Mouse (Mus musculus) heart, postnatal 0 days (tissue): ENCODE measurements around the gene Gm45261. TPM values are rescaled to one million over a fixed set of nuclear protein-coding genes. Genes with fewer than 3 reads are reported as not detected.
A peak's percentile ranks its signal among the peaks of the same experiment; 100 is the strongest.

ENCODE experiments used
- ATAC-seq: fragments of 200-750 bp; cut with Nextera tagmentation; 2 replicates; pipeline ENCODE4 v1.8.0; 2017; ENCODE audit warnings: low read depth, moderate number of reproducible peaks, moderate library complexity; ENCODE audit not compliant: insufficient read depth
- DNase-seq: peaks from one replicate; pipeline ENCODE4 v3.0.0-alpha.2; 2016; ENCODE audit warnings: low spot score
- H3K27ac ChIP-seq: fragments of 300-500 bp; sonication (generic); 2 replicates; pipeline ENCODE4 v1.5.1; 2014; ENCODE audit warnings: low read depth, mild to moderate bottlenecking
- H3K27me3 ChIP-seq: fragments of 300-500 bp; sonication (generic); 2 replicates; pipeline ENCODE4 v1.6.1; 2014; ENCODE audit warnings: low read length, mixed read lengths; ENCODE audit not compliant: control insufficient read depth, insufficient read depth
- H3K36me3 ChIP-seq: fragments of 300-500 bp; sonication (generic); replicated peaks from 2 replicates; pipeline ENCODE4 v1.6.1; 2014; ENCODE audit warnings: low read length, mixed read lengths; ENCODE audit not compliant: control insufficient read depth, insufficient read depth
- H3K4me1 ChIP-seq: fragments of 300-500 bp; sonication (generic); 2 replicates; pipeline ENCODE4 v1.6.1; 2014; ENCODE audit warnings: antibody characterized with exemption; ENCODE audit not compliant: control insufficient read depth, insufficient read depth
- H3K4me2 ChIP-seq: fragments of 300-500 bp; sonication (generic); 2 replicates; pipeline ENCODE4 v1.6.1; 2014; ENCODE audit warnings: low read depth, mild to moderate bottlenecking, low read length, moderate library complexity
- H3K4me3 ChIP-seq: fragments of 300-500 bp; sonication (generic); 2 replicates; pipeline ENCODE4 v1.5.1; 2014; ENCODE audit warnings: low read depth, low read length
- H3K9ac ChIP-seq: fragments of 300-500 bp; sonication (generic); replicated peaks from 2 replicates; pipeline ENCODE4 v1.6.1; 2014; ENCODE audit warnings: low read depth, low read length, mixed read lengths
- H3K9me3 ChIP-seq: fragments of 300-500 bp; sonication (generic); replicated peaks from 2 replicates; pipeline ENCODE4 v1.6.1; 2016; ENCODE audit warnings: low read length; ENCODE audit not compliant: control insufficient read depth
- CTCF ChIP-seq: IDR thresholded peaks from 2 replicates; pipeline ENCODE4 v1.5.1; 2016; ENCODE audit warnings: antibody characterized with exemption, control low read depth, low read depth
- EP300 ChIP-seq: IDR thresholded peaks from 2 replicates; pipeline ENCODE4 v1.6.1; 2016; ENCODE audit warnings: antibody characterized with exemption, low read depth
- WGBS: fragments of 180-500 bp; shearing (Covaris S2); extraction: QIAGEN DNeasy Blood & Tissue Kit; methylation state at CpG from one replicate; pipeline ENCODE4 v1.1.7; 2014; 5-methylcytosine and 5-hydroxymethylcytosine counted together
- polyA plus RNA-seq: library from polyadenylated mRNA; unstranded; fragments of >200 nt; fragmentation: Nextera tagmentation; extraction: Ambion mirVana; gene quantifications from 2 replicates; pipeline ENCODE4 v1.2.1, GENCODE M21; 2015
- total RNA-seq: library from RNA; depleted of rRNA; stranded (reverse); fragments of >200 nt; gene quantifications from 2 replicates; pipeline ENCODE4 v1.2.3, GENCODE M21; 2014; ENCODE audit warnings: low replicate concordance

The Gm45261 gene
- total and polyA plus RNA-seq, 2 experiments from 2014 or later, result not detected

- Histone ChIP-seq H3K9ac (no peak overlapping the region), H3K4me2 (no peak overlapping the region), H3K4me3 (no peak overlapping the region), H3K27me3 (no peaks in the 10 kb centered on the region), H3K36me3 (no peaks in the 10 kb centered on the region), H3K9me3 (no peaks in the 10 kb centered on the region), H3K27ac (peak overlapping the region; percentile 68), H3K4me1 (peaks cover 3% of the 10 kb centered on the region; the same call in 1 of the 2 replicates)
- TF ChIP-seq EP300 (no peak), CTCF (no peak)
- DNase-seq (peak; percentile 81), ATAC-seq (peak; percentile 77)
- 52% methylated on average over 5 of the region's 5 CpGs for WGBS
Observed at GRCm38 (mm10) chr1:80483419-80483818, 22.2 kb upstream of the Gm45261 start.

- TF ChIP-seq CTCF (no peak), EP300 (no peak)
- Histone ChIP-seq H3K27ac (no peak overlapping the region), H3K4me1 (no peaks in the 10 kb centered on the region), H3K27me3 (no peaks in the 10 kb centered on the region), H3K4me2 (no peak overlapping the region), H3K9me3 (no peaks in the 10 kb centered on the region), H3K4me3 (no peak overlapping the region), H3K36me3 (no peaks in the 10 kb centered on the region), H3K9ac (no peak overlapping the region)
- ATAC-seq, result no peak
- 35% methylated on average over 1 of the region's 1 CpGs for WGBS
- no peak for DNase-seq
Observed at GRCm38 (mm10) chr1:80474942-80475341, 13.7 kb upstream of the Gm45261 start.

GRCm38 (mm10) chr1:80472395-80472794 is 11.1 kb upstream of the Gm45261 start:
- Histone ChIP-seq H3K9ac (no peak overlapping the region), H3K4me1 (no peaks in the 10 kb centered on the region), H3K27me3 (no peaks in the 10 kb centered on the region), H3K4me2 (no peak overlapping the region), H3K27ac (no peak overlapping the region), H3K9me3 (no peaks in the 10 kb centered on the region), H3K36me3 (no peaks in the 10 kb centered on the region), H3K4me3 (no peak overlapping the region)
- DNase-seq (no peak), ATAC-seq (no peak)
- WGBS, result 83% methylated on average over 1 of the region's 1 CpGs
- TF ChIP-seq CTCF, result no peak
- no peak for TF ChIP-seq EP300

GRCm38 (mm10) chr1:80459923-80460322 is 1.3 kb downstream of the Gm45261 start:
- no peaks in the 10 kb centered on the region for H3K27me3 ChIP-seq
- DNase-seq (no peak), ATAC-seq (no peak)
- H3K27ac ChIP-seq, result no peak overlapping the region
- no peak overlapping the region for H3K4me3 ChIP-seq
- H3K4me2 ChIP-seq, result no peak overlapping the region
- H3K36me3 ChIP-seq, result no peaks in the 10 kb centered on the region
- H3K9me3 ChIP-seq, result no peaks in the 10 kb centered on the region
- WGBS, result 77% methylated on average over 1 of the region's 1 CpGs
- TF ChIP-seq EP300 (no peak), CTCF (no peak)
- H3K4me1 ChIP-seq, result no peaks in the 10 kb centered on the region
- no peak overlapping the region for H3K9ac ChIP-seq

GRCm38 (mm10) chr1:80459477-80459876 is 1.8 kb downstream of the Gm45261 start:
- no peaks in the 10 kb centered on the region for H3K27me3 ChIP-seq
- TF ChIP-seq EP300 (no peak), CTCF (no peak)
- ATAC-seq, result no peak
- H3K36me3 ChIP-seq, result no peaks in the 10 kb centered on the region
- no peak for DNase-seq
- no peaks in the 10 kb centered on the region for H3K9me3 ChIP-seq
- no peak overlapping the region for H3K4me2 ChIP-seq
- H3K27ac ChIP-seq, result no peak overlapping the region
- H3K9ac ChIP-seq, result no peak overlapping the region
- H3K4me1 ChIP-seq, result no peaks in the 10 kb centered on the region
- no peak overlapping the region for H3K4me3 ChIP-seq

- TF ChIP-seq EP300, result no peak
- TF ChIP-seq CTCF, result no peak
- WGBS, result 50% methylated on average over 2 of the region's 2 CpGs
Observed at GRCm38 (mm10) chr1:80453971-80454370, 7.3 kb downstream of the Gm45261 start.

More at GRCm38 (mm10) chr1:80453971-80454370, 7.3 kb downstream of the Gm45261 start:
- H3K4me2 ChIP-seq, result no peak overlapping the region
- no peak for DNase-seq
- H3K4me3 ChIP-seq, result no peak overlapping the region
- no peaks in the 10 kb centered on the region for H3K4me1 ChIP-seq
- no peaks in the 10 kb centered on the region for H3K27me3 ChIP-seq
- no peak overlapping the region for H3K9ac ChIP-seq
- no peak overlapping the region for H3K27ac ChIP-seq
- H3K9me3 ChIP-seq, result no peaks in the 10 kb centered on the region
- no peaks in the 10 kb centered on the region for H3K36me3 ChIP-seq
- no peak for ATAC-seq
